Mouse (Mus musculus) embryonic fibroblast, embryonic 13.5 days (primary cell): ENCODE data around the gene S100z. TPM values are rescaled to one million over a fixed set of nuclear protein-coding genes. Genes with fewer than 3 reads are reported as not detected.
A peak's percentile ranks its signal among the peaks of the same experiment; 100 is the strongest.

ENCODE experiments used
- H3K27ac ChIP-seq: 2 replicates; pipeline ENCODE4 v1.5.1; 2012; ENCODE audit warnings: low read length, control low read depth, inconsistent platforms; ENCODE audit not compliant: insufficient read depth
- H3K4me1 ChIP-seq: 2 replicates; pipeline ENCODE4 v1.6.1; 2011; ENCODE audit warnings: low read length; ENCODE audit not compliant: control insufficient read depth, insufficient read depth
- H3K4me3 ChIP-seq: 2 replicates; pipeline ENCODE4 v1.5.1; 2011; ENCODE audit warnings: mild to moderate bottlenecking, control low read depth, low read length; ENCODE audit not compliant: insufficient read depth
- CTCF ChIP-seq: IDR thresholded peaks from 2 replicates; pipeline ENCODE4 v1.5.1; 2011; ENCODE audit warnings: mild to moderate bottlenecking, control low read depth, low read length, moderate library complexity, borderline replicate concordance; ENCODE audit not compliant: insufficient read depth
- POLR2A ChIP-seq: IDR thresholded peaks from 2 replicates; pipeline ENCODE4 v1.6.1; 2011; ENCODE audit warnings: low read depth, mild to moderate bottlenecking, control low read depth, low read length, moderate library complexity
- polyA plus RNA-seq: library from polyadenylated mRNA; stranded (reverse); fragments of >200 nt; gene quantifications from 2 replicates; pipeline ENCODE4 v1.2.4, GENCODE M21; 2011; ENCODE audit warnings: low read depth; ENCODE audit not compliant: missing spikeins, insufficient read length

S100z gene
- polyA plus RNA-seq, 1 experiment: not detected

GRCm38 (mm10) chr13:95496601-95497000 lies 18.1 kb upstream of the S100z start:
- peaks cover 10% of the 10 kb centered on the region for H3K4me1 ChIP-seq
- H3K27ac ChIP-seq: no peak overlapping the region
- TF ChIP-seq POLR2A (no peak), CTCF (no peak)
- H3K4me3 ChIP-seq: no peak overlapping the region

DNA sequence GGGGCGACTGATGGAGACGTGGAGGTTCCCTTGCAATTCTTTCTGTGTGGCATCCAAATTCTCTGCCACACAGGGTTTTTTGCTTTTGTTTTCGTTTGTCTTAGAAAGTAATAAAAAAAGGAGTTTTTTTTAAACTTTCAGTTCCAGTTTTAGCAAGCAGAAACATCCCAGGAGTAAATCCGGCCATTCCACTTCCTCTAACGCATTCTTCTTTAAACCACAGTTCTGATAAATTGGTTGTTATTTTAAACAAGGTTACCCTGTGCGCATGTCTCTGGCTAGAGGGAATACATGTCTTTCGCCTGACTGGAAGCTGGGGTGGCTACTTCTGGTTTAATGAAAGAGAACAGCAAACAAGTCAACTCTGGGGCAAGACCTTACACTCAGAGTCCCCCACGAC lies 16.3 kb upstream of the S100z start:
- peaks cover 10% of the 10 kb centered on the region for H3K4me1 ChIP-seq
- peak overlapping the region; percentile 37; the same call in 1 of the 2 replicates for H3K27ac ChIP-seq
- H3K4me3 ChIP-seq: no peak overlapping the region
- TF ChIP-seq CTCF (no peak), POLR2A (no peak)

DNA sequence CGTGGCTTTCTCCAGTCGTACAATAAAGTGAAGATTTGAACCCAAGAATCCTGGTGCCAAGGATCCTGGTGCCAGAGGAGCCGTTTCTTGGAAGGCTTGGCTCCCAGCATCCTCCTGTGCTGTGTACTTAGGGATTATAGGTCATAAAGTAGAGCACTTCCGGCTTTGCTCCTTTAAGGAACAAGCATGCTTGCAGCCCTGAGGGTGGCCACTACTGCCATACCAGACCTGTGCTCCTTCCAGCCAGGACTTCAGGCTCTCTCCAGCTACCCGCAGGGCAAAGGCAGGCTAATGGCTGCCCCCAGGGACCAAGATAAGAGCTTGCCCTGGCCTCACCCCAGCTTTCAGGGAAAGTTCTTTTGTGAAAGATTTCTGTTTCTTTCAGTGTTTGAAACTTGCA lies 14.8 kb upstream of the S100z start:
- H3K27ac ChIP-seq: no peak overlapping the region
- peaks cover 10% of the 10 kb centered on the region for H3K4me1 ChIP-seq
- no peak overlapping the region for H3K4me3 ChIP-seq
- no peak for TF ChIP-seq CTCF
- no peak for TF ChIP-seq POLR2A

DNA sequence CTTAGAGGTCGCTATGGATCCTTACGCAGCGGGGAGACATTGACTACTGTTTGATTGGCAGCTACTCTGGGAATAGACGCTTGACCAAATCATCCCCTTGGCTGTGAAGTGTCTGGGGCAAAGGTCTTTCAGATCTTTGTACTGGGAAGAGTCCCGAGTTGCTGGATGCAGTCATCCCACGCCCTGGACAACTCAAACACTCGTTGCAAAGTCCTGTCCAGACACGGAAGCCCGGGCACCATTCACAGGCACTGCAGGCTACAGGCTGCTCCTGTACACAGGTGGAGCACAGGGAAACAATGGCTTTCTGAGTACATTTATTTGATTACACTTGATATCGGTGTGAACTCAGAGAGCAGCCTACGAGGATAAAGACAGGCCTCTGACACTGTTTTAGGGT lies 12.8 kb upstream of the S100z start:
- no peak overlapping the region for H3K27ac ChIP-seq
- no peak for TF ChIP-seq POLR2A
- H3K4me1 ChIP-seq: peaks cover 10% of the 10 kb centered on the region
- H3K4me3 ChIP-seq: no peak overlapping the region

DNA sequence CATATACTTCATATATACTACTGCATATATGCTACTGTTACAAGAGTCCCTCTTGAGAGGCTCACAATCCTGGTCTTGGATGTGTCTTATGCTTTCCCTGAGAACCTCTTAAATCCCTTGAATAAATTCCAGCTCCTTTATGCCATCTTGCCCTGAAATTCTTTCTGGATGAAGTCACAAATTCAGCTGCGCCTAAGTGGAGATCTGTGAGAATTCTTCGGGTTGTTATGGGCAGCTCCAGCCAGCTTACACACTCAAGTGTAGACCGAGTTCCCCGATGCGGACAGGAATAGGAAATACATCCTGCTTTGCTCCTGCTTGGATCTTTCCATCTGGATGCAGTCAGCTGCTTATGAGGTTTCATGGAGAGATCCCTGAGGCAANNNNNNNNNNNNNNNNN lies 6.1 kb upstream of the S100z start:
- no peak for TF ChIP-seq POLR2A
- TF ChIP-seq CTCF: no peak
- no peaks in the 10 kb centered on the region for H3K4me1 ChIP-seq
- peak overlapping the region; percentile 17; the same call in 1 of the 2 replicates for H3K27ac ChIP-seq
- H3K4me3 ChIP-seq: no peak overlapping the region

DNA sequence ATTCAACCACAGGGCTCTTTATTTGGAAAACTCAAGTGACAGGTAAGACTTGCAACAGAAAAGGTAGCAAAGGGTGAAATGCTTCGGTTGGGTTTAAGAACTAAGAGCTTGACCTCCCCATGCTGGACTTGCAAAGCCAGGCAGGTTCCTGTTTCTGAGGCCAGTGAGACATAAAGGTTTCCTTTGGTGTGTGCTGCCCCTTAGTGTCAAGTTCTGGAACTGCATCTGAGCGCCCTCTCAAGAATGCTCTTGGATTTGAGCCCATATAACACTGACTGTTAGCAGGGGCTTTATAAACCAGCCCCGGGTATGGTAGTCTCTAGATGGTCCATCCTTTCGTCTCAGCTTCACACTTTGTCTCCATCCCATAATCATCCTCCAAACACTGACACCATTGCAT lies 2.9 kb upstream of the S100z start:
- H3K4me1 ChIP-seq: no peaks in the 10 kb centered on the region
- no peak overlapping the region for H3K27ac ChIP-seq
- TF ChIP-seq POLR2A (no peak), CTCF (peak; percentile 52; the same call in 1 of the 2 replicates)
- H3K4me3 ChIP-seq: no peak overlapping the region

GRCm38 (mm10) chr13:95477173-95477572 lies 1.3 kb downstream of the S100z start:
- no peak overlapping the region for H3K4me3 ChIP-seq
- no peak overlapping the region for H3K27ac ChIP-seq
- no peaks in the 10 kb centered on the region for H3K4me1 ChIP-seq
- TF ChIP-seq CTCF (no peak), POLR2A (no peak)

DNA sequence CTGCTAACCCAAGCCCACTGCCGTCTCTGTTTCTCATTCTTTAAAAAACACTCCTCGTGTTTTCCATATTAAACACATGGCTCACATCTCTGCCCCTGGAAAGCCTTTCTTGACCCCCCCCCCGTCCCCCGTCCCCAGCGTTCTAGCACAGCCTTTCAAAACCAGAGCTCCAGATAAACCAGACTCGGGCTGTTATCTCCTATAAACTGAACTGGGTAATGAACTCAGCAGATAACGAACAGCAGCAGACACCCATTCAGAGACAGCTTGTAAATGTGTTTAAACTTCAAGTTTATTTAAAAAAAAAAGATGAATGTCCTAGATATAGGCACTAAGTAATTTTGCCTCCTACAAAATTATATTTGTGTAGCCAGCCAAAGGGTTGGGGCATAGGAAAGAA lies 3.4 kb downstream of the S100z start:
- Histone ChIP-seq H3K4me3 (no peak overlapping the region), H3K27ac (no peak overlapping the region), H3K4me1 (no peaks in the 10 kb centered on the region)
- no peak for TF ChIP-seq POLR2A
- no peak for TF ChIP-seq CTCF

DNA sequence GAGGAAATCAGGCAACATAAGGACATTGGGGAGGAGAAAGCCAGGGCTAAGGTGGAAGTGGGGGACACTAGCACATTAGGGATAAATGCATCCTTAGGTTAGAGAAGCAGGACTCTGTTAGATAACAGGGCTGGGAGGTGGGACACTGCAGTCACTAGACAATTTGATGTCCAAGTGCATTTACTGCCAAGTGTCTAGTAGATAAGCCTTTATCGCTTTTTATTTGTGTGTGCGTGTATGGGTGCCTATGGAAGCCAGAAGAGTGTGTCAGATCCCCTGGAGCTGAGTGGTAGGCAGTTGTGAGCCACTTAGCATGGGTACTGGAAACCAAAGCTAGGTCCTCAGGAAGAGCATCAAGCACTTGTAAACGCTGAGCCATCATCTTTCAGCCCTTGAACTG lies 4.2 kb downstream of the S100z start:
- Histone ChIP-seq H3K4me1 (no peaks in the 10 kb centered on the region), H3K27ac (no peak overlapping the region), H3K4me3 (no peak overlapping the region)
- TF ChIP-seq CTCF (no peak), POLR2A (no peak)

- no peaks in the 10 kb centered on the region for H3K4me1 ChIP-seq
- no peak overlapping the region for H3K27ac ChIP-seq
- TF ChIP-seq CTCF (no peak), POLR2A (no peak)
- no peak overlapping the region for H3K4me3 ChIP-seq
Observed at GRCm38 (mm10) chr13:95470970-95471369, 7.6 kb downstream of the S100z start.

DNA sequence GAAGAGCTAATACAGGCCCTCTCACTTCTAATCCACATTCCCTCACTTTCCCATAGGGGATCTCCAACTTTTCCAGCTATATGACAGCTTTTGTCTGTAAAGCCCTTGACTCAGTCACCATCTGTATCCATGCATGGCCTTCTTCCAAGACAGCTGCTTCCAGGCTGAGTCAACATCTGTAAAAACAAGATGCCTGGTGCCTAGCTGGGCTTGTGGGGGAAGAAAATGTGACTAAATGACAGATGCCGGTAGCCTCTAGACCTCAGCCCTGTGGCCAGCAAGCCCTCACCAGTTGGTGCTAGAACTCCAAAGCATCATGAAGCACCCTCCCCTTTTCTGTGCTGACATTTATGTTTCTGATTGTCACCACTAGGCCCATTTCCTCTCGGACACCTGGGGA lies 27.0 kb downstream of the S100z start:
- peaks cover 7% of the 10 kb centered on the region for H3K4me1 ChIP-seq
- H3K4me3 ChIP-seq: no peak overlapping the region
- H3K27ac ChIP-seq: no peak overlapping the region
- TF ChIP-seq CTCF: no peak
- no peak for TF ChIP-seq POLR2A
